Mouse (Mus musculus): ENCODE measurements around the gene Ccm2.

DNA sequence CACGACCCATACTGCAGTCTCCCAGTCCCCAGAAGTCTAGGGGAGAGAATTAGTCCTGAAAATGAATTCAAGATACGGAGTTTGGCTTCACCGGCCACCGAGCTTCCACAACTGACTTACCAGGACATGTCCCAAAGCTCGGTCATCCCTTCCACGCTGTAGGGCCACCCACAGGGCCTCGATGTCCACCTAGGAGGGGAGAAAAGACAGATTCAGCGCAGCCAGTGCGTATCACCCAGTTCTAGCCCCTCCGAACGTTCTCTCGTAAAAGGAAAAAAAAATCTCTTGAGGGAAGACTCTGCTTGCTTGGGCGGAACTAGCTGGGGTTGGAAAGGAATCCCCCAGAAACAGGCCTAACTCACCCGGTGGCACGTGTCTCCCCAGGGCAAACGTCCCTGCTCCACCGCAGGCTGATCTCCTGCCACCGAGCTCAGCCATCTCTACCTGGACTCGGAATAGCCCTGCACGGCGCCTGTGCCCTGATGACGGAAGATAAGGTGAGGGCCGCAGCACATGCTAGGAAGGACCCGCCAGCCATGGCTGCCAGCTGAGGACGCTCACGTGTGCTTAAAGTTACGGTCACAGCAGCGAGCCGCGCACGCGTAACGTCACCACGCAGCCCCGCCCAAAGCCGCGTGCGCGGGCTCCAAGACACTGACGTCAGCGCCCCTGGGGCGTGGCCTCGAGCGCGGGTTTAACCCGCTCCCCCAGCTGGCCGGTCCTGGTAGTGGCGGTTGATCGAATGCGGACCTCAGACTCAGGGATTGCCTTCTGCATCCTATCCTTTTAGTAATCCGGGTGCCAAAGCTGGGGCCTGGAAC, 18.3 kb upstream of the Ccm2 start:
- TF ChIP-seq CTCF (IDR thresholded peaks at IDR 0.05; ENCODE audit: low read depth, low read length), result peak; percentile 80
- TF ChIP-seq POLR2A (IDR thresholded peaks at IDR 0.05; ENCODE audit: extremely low read depth, insufficient read depth, low read length), result peak; percentile 74
